Mouse (Mus musculus) olfactory bulb, adult 2 months (tissue): ENCODE measurements at regions not wholly inside any gene's neighbourhood (a gene's known extent, or its start where the extent isn't known, plus 50 kb on each side); places are given as distances from the start of the nearest gene placed in this dataset.

ENCODE experiments used
- H3K27ac ChIP-seq: fragments of 200-500 bp; 2 replicates; pipeline ENCODE4 v1.5.1; 2012; ENCODE audit warnings: low read depth, low read length; ENCODE audit not compliant: insufficient read depth
- H3K4me1 ChIP-seq: fragments of 200-500 bp; 2 replicates; pipeline ENCODE4 v1.6.1; 2012; ENCODE audit warnings: low read length; ENCODE audit not compliant: control insufficient read depth, insufficient read depth
- H3K4me3 ChIP-seq: fragments of 200-500 bp; 2 replicates; pipeline ENCODE4 v1.5.1; 2012; ENCODE audit warnings: mild to moderate bottlenecking, low read depth, low read length, moderate library complexity; ENCODE audit not compliant: insufficient read depth
- CTCF ChIP-seq: fragments of 200-500 bp; IDR thresholded peaks from 2 replicates; pipeline ENCODE4 v1.5.1; 2012; ENCODE audit warnings: low read depth, mild to moderate bottlenecking, low read length, moderate library complexity; ENCODE audit not compliant: insufficient read depth
- POLR2A ChIP-seq: fragments of 200-500 bp; IDR thresholded peaks from 2 replicates; pipeline ENCODE4 v1.6.1; 2012; ENCODE audit warnings: mild to moderate bottlenecking, low read depth, low read length, moderate library complexity; ENCODE audit not compliant: insufficient read depth
- WGBS: fragments of 180-500 bp; shearing (Covaris S2); methylation state at CpG from one replicate; pipeline ENCODE4 v1.1.7; 2018; 5-methylcytosine and 5-hydroxymethylcytosine counted together

GRCm38 (mm10) chr7:36829710-36830109 is 131.8 kb downstream of the Tshz3 start:
- Histone ChIP-seq H3K27ac (no peak overlapping the region), H3K4me1 (no peaks in the 10 kb centered on the region), H3K4me3 (no peak overlapping the region)
- TF ChIP-seq POLR2A (no peak), CTCF (no peak)
- WGBS = 51% methylated on average over 8 of the region's 8 CpGs

GRCm38 (mm10) chr7:36830155-36830554 is 132.2 kb downstream of the Tshz3 start:
- H3K4me1 ChIP-seq = no peaks in the 10 kb centered on the region
- H3K27ac ChIP-seq = no peak overlapping the region
- no peak overlapping the region for H3K4me3 ChIP-seq
- TF ChIP-seq POLR2A (no peak), CTCF (no peak)
- 93% methylated on average over 2 of the region's 2 CpGs for WGBS

- no peak overlapping the region for H3K4me3 ChIP-seq
- no peaks in the 10 kb centered on the region for H3K4me1 ChIP-seq
- 81% methylated on average over 2 of the region's 2 CpGs for WGBS
- no peak overlapping the region for H3K27ac ChIP-seq
- TF ChIP-seq CTCF (no peak), POLR2A (no peak)
Measured at GRCm38 (mm10) chr7:36848279-36848678, 150.4 kb downstream of the Tshz3 start.

- Histone ChIP-seq H3K4me3 (no peak overlapping the region), H3K27ac (no peak overlapping the region), H3K4me1 (no peaks in the 10 kb centered on the region)
- TF ChIP-seq CTCF (no peak), POLR2A (no peak)
- WGBS = 75% methylated on average over 4 of the region's 4 CpGs
Measured at GRCm38 (mm10) chr7:36851275-36851889, 153.5 kb downstream of the Tshz3 start.

- Histone ChIP-seq H3K27ac (no peak overlapping the region), H3K4me1 (no peaks in the 10 kb centered on the region), H3K4me3 (no peak overlapping the region)
- TF ChIP-seq CTCF (no peak), POLR2A (no peak)
Measured at GRCm38 (mm10) chr7:36854308-36854707, 156.4 kb downstream of the Tshz3 start.

- TF ChIP-seq CTCF = no peak
- no peak for TF ChIP-seq POLR2A
- WGBS = 98% methylated on average over 7 of the region's 7 CpGs
- Histone ChIP-seq H3K4me3 (no peak overlapping the region), H3K4me1 (no peaks in the 10 kb centered on the region), H3K27ac (no peak overlapping the region)
Measured at GRCm38 (mm10) chr7:36859428-36859827, 161.5 kb downstream of the Tshz3 start.

- Histone ChIP-seq H3K27ac (no peak overlapping the region), H3K4me3 (no peak overlapping the region), H3K4me1 (peaks cover 4% of the 10 kb centered on the region; the same call in 1 of the 2 replicates)
- TF ChIP-seq CTCF (no peak), POLR2A (no peak)
- WGBS = 80% methylated on average over 7 of the region's 7 CpGs
Measured at GRCm38 (mm10) chr7:36862481-36862880, 164.6 kb downstream of the Tshz3 start.

GRCm38 (mm10) chr7:36863745-36864144 is 165.8 kb downstream of the Tshz3 start:
- TF ChIP-seq POLR2A = no peak
- no peak for TF ChIP-seq CTCF
- WGBS = 92% methylated on average over 5 of the region's 5 CpGs
- H3K4me1 ChIP-seq = peaks cover 4% of the 10 kb centered on the region; the same call in 1 of the 2 replicates
- H3K27ac ChIP-seq = no peak overlapping the region
- H3K4me3 ChIP-seq = no peak overlapping the region

- Histone ChIP-seq H3K27ac (no peak overlapping the region), H3K4me1 (peaks cover 4% of the 10 kb centered on the region; the same call in 1 of the 2 replicates), H3K4me3 (no peak overlapping the region)
- 80% methylated on average over 4 of the region's 4 CpGs for WGBS
- TF ChIP-seq CTCF = no peak
- TF ChIP-seq POLR2A = no peak
Measured at GRCm38 (mm10) chr7:36864675-36865074, 166.8 kb downstream of the Tshz3 start.
